Mouse (Mus musculus) kidney, adult 2 months (tissue): ENCODE results near the gene Endov.
A peak's percentile ranks its signal among the peaks of the same experiment; 100 is the strongest.

Source experiments
- CTCF ChIP-seq: fragments of 200-500 bp; conservative IDR thresholded peaks from 2 replicates; pipeline ENCODE4 v1.5.1; 2011; ENCODE audit warnings: low read depth, mild to moderate bottlenecking, control low read depth, low read length, moderate library complexity, mixed read lengths; ENCODE audit not compliant: insufficient read depth, insufficient read length
- POLR2A ChIP-seq: fragments of 200-500 bp; IDR thresholded peaks from one replicate; pipeline ENCODE4 v1.6.1; 2011; ENCODE audit warnings: low read depth, low read length, control low read depth

- TF ChIP-seq CTCF (peak; percentile 27; the same call in 1 of the 2 replicates), POLR2A (no peak)
Measured at GRCm38 (mm10) chr11:119542371-119542770, 51.2 kb downstream of the Endov start.
